Mouse (Mus musculus) hindbrain, embryonic 14.5 days (tissue): ENCODE measurements around the gene Lsamp. TPM values are rescaled to one million over a fixed set of nuclear protein-coding genes. Genes with fewer than 3 reads are reported as not detected.

ENCODE experiments used
- ATAC-seq: fragments of 200-750 bp; cut with Nextera tagmentation; 2 replicates; pipeline ENCODE4 v1.8.0; 2017; ENCODE audit warnings: moderate number of reproducible peaks, mild to moderate bottlenecking, moderate TSS enrichment, moderate library complexity; ENCODE audit not compliant: low FRiP score
- DNase-seq: peaks from one replicate; pipeline ENCODE4 v3.0.0-alpha.2; 2015; ENCODE audit warnings: low spot score
- H3K27ac ChIP-seq: fragments of 300-500 bp; sonication (generic); 2 replicates; pipeline ENCODE4 v1.5.1; 2014; ENCODE audit warnings: mild to moderate bottlenecking, moderate library complexity
- H3K27me3 ChIP-seq: fragments of 300-500 bp; sonication (generic); 2 replicates; pipeline ENCODE4 v1.6.1; 2014; ENCODE audit warnings: mild to moderate bottlenecking, low read length, mixed read lengths; ENCODE audit not compliant: control insufficient read depth, insufficient read depth
- H3K36me3 ChIP-seq: fragments of 300-500 bp; sonication (generic); replicated peaks from 2 replicates; pipeline ENCODE4 v1.6.1; 2014; ENCODE audit not compliant: control insufficient read depth, insufficient read depth
- H3K4me1 ChIP-seq: fragments of 300-500 bp; sonication (generic); replicated peaks from 2 replicates; pipeline ENCODE4 v1.6.1; 2014; ENCODE audit warnings: antibody characterized with exemption, low read length, mixed read lengths; ENCODE audit not compliant: control insufficient read depth, insufficient read depth
- H3K4me2 ChIP-seq: fragments of 300-500 bp; sonication (generic); replicated peaks from 2 replicates; pipeline ENCODE4 v1.6.1; 2014; ENCODE audit warnings: mild to moderate bottlenecking, moderate library complexity
- H3K4me3 ChIP-seq: fragments of 300-500 bp; sonication (generic); replicated peaks from 2 replicates; pipeline ENCODE4 v1.5.1; 2014; ENCODE audit warnings: mild to moderate bottlenecking, low read length
- H3K9ac ChIP-seq: fragments of 300-500 bp; sonication (generic); 2 replicates; pipeline ENCODE4 v1.6.1; 2014
- H3K9me3 ChIP-seq: fragments of 300-500 bp; sonication (generic); 2 replicates; pipeline ENCODE4 v1.6.1; 2016; ENCODE audit warnings: low read length; ENCODE audit not compliant: control insufficient read depth
- WGBS: fragments of 180-500 bp; shearing (Covaris S2); extraction: QIAGEN DNeasy Blood & Tissue Kit; methylation state at CpG from one replicate; pipeline ENCODE4 v1.1.7; 2014; 5-methylcytosine and 5-hydroxymethylcytosine counted together
- polyA plus RNA-seq: library from polyadenylated mRNA; unstranded; fragments of >200 nt; fragmentation: Nextera tagmentation; extraction: Ambion mirVana; gene quantifications from 2 replicates; pipeline ENCODE4 v1.2.1, GENCODE M21; 2014

Lsamp gene
- polyA plus RNA-seq, 1 experiment from 2014 or later, result 88.1 TPM

GRCm38 (mm10) chr16:41524266-41524665, 1540.1 kb downstream of the Lsamp start:
- Histone ChIP-seq H3K36me3 (no peaks in the 10 kb centered on the region), H3K27me3 (no peaks in the 10 kb centered on the region), H3K4me2 (peak overlapping the region; percentile 15; the same call in 1 of the 2 replicates), H3K9ac (no peak overlapping the region), H3K4me3 (no peak overlapping the region), H3K4me1 (no peaks in the 10 kb centered on the region), H3K27ac (no peak overlapping the region), H3K9me3 (no peaks in the 10 kb centered on the region)
- DNase-seq (peak; percentile 69), ATAC-seq (no peak)
- 61% methylated on average over 10 of the region's 10 CpGs for WGBS

- Histone ChIP-seq H3K27me3 (no peaks in the 10 kb centered on the region), H3K9me3 (no peaks in the 10 kb centered on the region), H3K4me3 (peak overlapping the region; percentile 48), H3K4me1 (peaks cover 18% of the 10 kb centered on the region), H3K36me3 (no peaks in the 10 kb centered on the region), H3K9ac (peak overlapping the region; percentile 69), H3K4me2 (peak overlapping the region; percentile 68), H3K27ac (peak overlapping the region; percentile 76)
- 0% methylated on average over 38 of the region's 38 CpGs for WGBS
- DNase-seq (peak; percentile 63), ATAC-seq (peak; percentile 95)
Observed at GRCm38 (mm10) chr16:41532661-41533551, 1548.7 kb downstream of the Lsamp start.

- Histone ChIP-seq H3K9me3 (no peaks in the 10 kb centered on the region), H3K4me2 (peak overlapping the region; percentile 68), H3K27ac (peak overlapping the region; percentile 76), H3K9ac (peak overlapping the region; percentile 69), H3K36me3 (no peaks in the 10 kb centered on the region), H3K4me3 (peak overlapping the region; percentile 48), H3K27me3 (no peaks in the 10 kb centered on the region), H3K4me1 (peaks cover 18% of the 10 kb centered on the region)
- ATAC-seq (no peak), DNase-seq (no peak)
- WGBS, result 2% methylated on average over 6 of the region's 6 CpGs
Observed at GRCm38 (mm10) chr16:41533686-41534085, 1549.5 kb downstream of the Lsamp start.

DNA sequence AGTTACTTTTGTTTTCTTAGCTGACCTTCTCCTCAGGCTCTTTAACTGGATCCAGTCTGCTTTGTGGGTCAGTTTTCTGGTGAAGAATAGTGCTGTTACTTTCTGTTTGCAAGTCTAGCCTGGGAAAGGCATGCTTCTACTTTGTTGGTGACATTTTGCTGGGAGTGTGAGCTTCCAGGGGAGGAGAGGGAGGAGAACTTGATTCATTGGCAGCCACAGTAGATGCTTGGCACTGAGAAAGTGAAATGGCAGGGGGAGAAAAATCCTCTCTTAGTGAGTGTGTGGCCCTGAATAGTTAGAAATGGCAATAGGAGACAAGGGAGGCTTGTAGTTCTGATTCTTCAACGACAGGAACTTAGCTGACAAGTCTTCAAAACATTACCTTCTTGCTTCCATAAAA, 1551.6 kb downstream of the Lsamp start:
- ATAC-seq, result no peak
- no peak for DNase-seq
- WGBS, result 70% methylated on average over 1 of the region's 1 CpGs

GRCm38 (mm10) chr16:41542641-41543040, 1558.5 kb downstream of the Lsamp start:
- ATAC-seq, result no peak

More for the DNA sequence above, 1551.6 kb downstream of the Lsamp start:
- H3K27me3 ChIP-seq, result no peaks in the 10 kb centered on the region
- H3K9ac ChIP-seq, result no peak overlapping the region
- no peak overlapping the region for H3K27ac ChIP-seq
- H3K36me3 ChIP-seq, result no peaks in the 10 kb centered on the region
- H3K9me3 ChIP-seq, result no peaks in the 10 kb centered on the region
- H3K4me3 ChIP-seq, result peak overlapping the region; percentile 48; the same call in 1 of the 2 replicates
- H3K4me2 ChIP-seq, result peak overlapping the region; percentile 68
- H3K4me1 ChIP-seq, result peaks cover 18% of the 10 kb centered on the region

GRCm38 (mm10) chr16:41551164-41551563, 1567.0 kb downstream of the Lsamp start:
- DNase-seq, result no peak
- Histone ChIP-seq H3K27ac (peak overlapping the region; percentile 78), H3K9ac (no peak overlapping the region), H3K4me2 (no peak overlapping the region), H3K27me3 (no peaks in the 10 kb centered on the region), H3K36me3 (no peaks in the 10 kb centered on the region), H3K4me1 (peaks cover 22% of the 10 kb centered on the region), H3K9me3 (no peaks in the 10 kb centered on the region), H3K4me3 (no peak overlapping the region)
- no peak for ATAC-seq
- WGBS, result 76% methylated on average over 3 of the region's 3 CpGs

More at GRCm38 (mm10) chr16:41542641-41543040, 1558.5 kb downstream of the Lsamp start:
- Histone ChIP-seq H3K4me3 (no peak overlapping the region), H3K4me2 (no peak overlapping the region), H3K9ac (no peak overlapping the region), H3K27ac (no peak overlapping the region), H3K36me3 (no peaks in the 10 kb centered on the region), H3K9me3 (no peaks in the 10 kb centered on the region), H3K4me1 (no peaks in the 10 kb centered on the region), H3K27me3 (no peaks in the 10 kb centered on the region)
- DNase-seq, result no peak
- 49% methylated on average over 2 of the region's 2 CpGs for WGBS

- Histone ChIP-seq H3K4me3 (no peak overlapping the region), H3K9ac (no peak overlapping the region), H3K9me3 (no peaks in the 10 kb centered on the region), H3K27ac (peak overlapping the region; percentile 78), H3K36me3 (no peaks in the 10 kb centered on the region), H3K27me3 (no peaks in the 10 kb centered on the region), H3K4me1 (peaks cover 22% of the 10 kb centered on the region), H3K4me2 (peak overlapping the region; percentile 7; the same call in 1 of the 2 replicates)
- ATAC-seq, result peak; percentile 93
- WGBS, result 7% methylated on average over 3 of the region's 3 CpGs
- peak; percentile 52 for DNase-seq
Observed at GRCm38 (mm10) chr16:41551851-41552262, 1567.7 kb downstream of the Lsamp start.

DNA sequence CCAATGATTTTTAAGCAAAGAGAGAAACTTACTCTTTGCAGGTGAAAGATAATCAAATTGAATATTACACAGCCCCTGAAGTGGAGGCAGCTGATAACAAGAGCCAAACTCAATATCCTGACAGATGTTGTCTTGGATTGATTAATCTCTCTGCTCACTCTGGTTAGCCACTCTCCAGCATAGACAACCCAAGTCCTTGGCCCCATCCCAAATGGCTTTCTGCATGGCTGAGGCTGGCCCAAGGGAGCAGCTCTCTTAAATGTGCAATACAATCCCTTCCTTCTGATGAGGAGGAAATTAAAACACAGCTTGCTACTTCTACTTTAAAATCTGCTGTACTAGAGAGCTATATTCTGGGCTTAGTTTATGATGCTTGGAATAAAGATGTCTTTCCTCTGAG, 1572.9 kb downstream of the Lsamp start:
- Histone ChIP-seq H3K36me3 (no peaks in the 10 kb centered on the region), H3K27me3 (no peaks in the 10 kb centered on the region), H3K9ac (no peak overlapping the region), H3K4me3 (no peak overlapping the region), H3K9me3 (no peaks in the 10 kb centered on the region), H3K27ac (no peak overlapping the region), H3K4me1 (peaks cover 4% of the 10 kb centered on the region), H3K4me2 (no peak overlapping the region)
- no peak for DNase-seq
- ATAC-seq, result no peak

- Histone ChIP-seq H3K9me3 (no peaks in the 10 kb centered on the region), H3K27ac (no peak overlapping the region), H3K36me3 (no peaks in the 10 kb centered on the region), H3K4me1 (no peaks in the 10 kb centered on the region), H3K9ac (no peak overlapping the region), H3K27me3 (no peaks in the 10 kb centered on the region), H3K4me2 (no peak overlapping the region), H3K4me3 (no peak overlapping the region)
- DNase-seq (no peak), ATAC-seq (no peak)
- 74% methylated on average over 2 of the region's 2 CpGs for WGBS
Observed at GRCm38 (mm10) chr16:41565233-41565632, 1581.1 kb downstream of the Lsamp start.
